Mouse (Mus musculus) ES-E14 (cell line): ENCODE data around the gene Sgo1.
"Not testable (repeated sequence)": the region's sequence is repeated elsewhere in the genome, so short reads cannot be mapped to it uniquely, and the experiment has no call there.

Experiments
- CHD2 ChIP-seq: IDR thresholded peaks from 2 replicates; pipeline ENCODE4 v1.6.1; 2014; ENCODE audit warnings: mild to moderate bottlenecking, low read depth, low read length, inconsistent platforms
- HCFC1 ChIP-seq: IDR thresholded peaks from 2 replicates; pipeline ENCODE4 v1.6.1; 2012; ENCODE audit warnings: low read length, inconsistent platforms, borderline replicate concordance; ENCODE audit not compliant: insufficient read depth
- MAFK ChIP-seq: IDR thresholded peaks from 2 replicates; pipeline ENCODE4 v1.6.1; 2014; ENCODE audit warnings: mild to moderate bottlenecking, low read depth, low read length, inconsistent platforms; ENCODE audit not compliant: insufficient read depth
- ZC3H11A ChIP-seq: IDR thresholded peaks from 2 replicates; pipeline ENCODE4 v1.6.1; 2012; ENCODE audit warnings: low read depth, mild to moderate bottlenecking, inconsistent platforms, low read length, borderline replicate concordance
- ZNF384 ChIP-seq: IDR thresholded peaks from 2 replicates; pipeline ENCODE4 v1.6.1; 2012; ENCODE audit warnings: low read depth, low read length, inconsistent platforms

- not testable (repeated sequence) for TF ChIP-seq HCFC1, CHD2, ZNF384, MAFK, ZC3H11A
Observed at GRCm38 (mm10) chr17:53718916-53719315, 29.8 kb upstream of the Sgo1 start.
